Mouse (Mus musculus) midbrain, embryonic 16.5 days (tissue): ENCODE measurements around the gene St7. TPM values are rescaled to one million over a fixed set of nuclear protein-coding genes. Genes with fewer than 3 reads are reported as not detected.

ENCODE experiments used
- ATAC-seq: fragments of 200-750 bp; cut with Nextera tagmentation; 2 replicates; pipeline ENCODE4 v1.8.0; 2017; ENCODE audit warnings: moderate TSS enrichment
- H3K27ac ChIP-seq: fragments of 300-500 bp; sonication (generic); 2 replicates; pipeline ENCODE4 v1.5.1; 2014; ENCODE audit warnings: mild to moderate bottlenecking, low read length, mixed read lengths
- H3K27me3 ChIP-seq: fragments of 300-500 bp; sonication (generic); 2 replicates; pipeline ENCODE4 v1.6.1; 2014; ENCODE audit warnings: low read depth, low read length, mixed read lengths; ENCODE audit not compliant: control insufficient read depth, insufficient read depth
- H3K36me3 ChIP-seq: fragments of 300-500 bp; sonication (generic); 2 replicates; pipeline ENCODE4 v1.6.1; 2014; ENCODE audit warnings: mild to moderate bottlenecking, low read length, moderate library complexity, mixed read lengths; ENCODE audit not compliant: control insufficient read depth, insufficient read depth
- H3K4me1 ChIP-seq: fragments of 300-500 bp; sonication (generic); 2 replicates; pipeline ENCODE4 v1.6.1; 2014; ENCODE audit warnings: mild to moderate bottlenecking, low read length, mixed read lengths; ENCODE audit not compliant: control insufficient read depth, insufficient read depth
- H3K4me2 ChIP-seq: fragments of 300-500 bp; sonication (generic); 2 replicates; pipeline ENCODE4 v1.6.1; 2014; ENCODE audit warnings: mild to moderate bottlenecking, low read length, mixed read lengths
- H3K4me3 ChIP-seq: fragments of 300-500 bp; sonication (generic); 2 replicates; pipeline ENCODE4 v1.5.1; 2014; ENCODE audit warnings: low read depth, mild to moderate bottlenecking, low read length, moderate library complexity, mixed read lengths
- H3K9ac ChIP-seq: fragments of 300-500 bp; sonication (generic); 2 replicates; pipeline ENCODE4 v1.6.1; 2014; ENCODE audit warnings: low read depth, low read length, mixed read lengths
- H3K9me3 ChIP-seq: fragments of 300-500 bp; sonication (generic); replicated peaks from 2 replicates; pipeline ENCODE4 v1.6.1; 2014; ENCODE audit warnings: mild to moderate bottlenecking, low read length, mixed read lengths; ENCODE audit not compliant: control insufficient read depth, poor library complexity, severe bottlenecking
- WGBS: fragments of 180-500 bp; shearing (Covaris S2); extraction: QIAGEN DNeasy Blood & Tissue Kit; methylation state at CpG from one replicate; pipeline ENCODE4 v1.1.7; 2014; 5-methylcytosine and 5-hydroxymethylcytosine counted together
- polyA plus RNA-seq: library from polyadenylated mRNA; unstranded; fragments of >200 nt; fragmentation: Nextera tagmentation; extraction: Ambion mirVana; gene quantifications from 2 replicates; pipeline ENCODE4 v1.2.1, GENCODE M21; 2015

The St7 gene
- polyA plus RNA-seq, 1 experiment from 2014 or later: 51.5 TPM

- H3K27me3 ChIP-seq: no peaks in the 10 kb centered on the region
- no peak overlapping the region for H3K4me2 ChIP-seq
- H3K36me3 ChIP-seq: no peaks in the 10 kb centered on the region
- 92% methylated on average over 3 of the region's 3 CpGs for WGBS
- no peaks in the 10 kb centered on the region for H3K9me3 ChIP-seq
- no peak overlapping the region for H3K27ac ChIP-seq
- ATAC-seq: no peak
- H3K9ac ChIP-seq: no peak overlapping the region
- H3K4me1 ChIP-seq: no peaks in the 10 kb centered on the region
- no peak overlapping the region for H3K4me3 ChIP-seq
Measured at GRCm38 (mm10) chr6:17727241-17727640, 34.5 kb downstream of the St7 start.

- 83% methylated on average over 9 of the region's 9 CpGs for WGBS
- ATAC-seq: no peak
- Histone ChIP-seq H3K27me3 (no peaks in the 10 kb centered on the region), H3K9ac (no peak overlapping the region), H3K27ac (no peak overlapping the region), H3K4me3 (no peak overlapping the region), H3K36me3 (no peaks in the 10 kb centered on the region), H3K9me3 (no peaks in the 10 kb centered on the region), H3K4me2 (no peak overlapping the region), H3K4me1 (no peaks in the 10 kb centered on the region)
Measured at GRCm38 (mm10) chr6:17727891-17728790, 35.4 kb downstream of the St7 start.

- Histone ChIP-seq H3K27me3 (no peaks in the 10 kb centered on the region), H3K4me1 (no peaks in the 10 kb centered on the region), H3K36me3 (no peaks in the 10 kb centered on the region), H3K4me2 (no peak overlapping the region), H3K27ac (no peak overlapping the region), H3K4me3 (no peak overlapping the region), H3K9ac (no peak overlapping the region), H3K9me3 (no peaks in the 10 kb centered on the region)
- no peak for ATAC-seq
- 88% methylated on average over 6 of the region's 6 CpGs for WGBS
Measured at GRCm38 (mm10) chr6:17730122-17730521, 37.4 kb downstream of the St7 start.

- H3K27me3 ChIP-seq: no peaks in the 10 kb centered on the region
- no peaks in the 10 kb centered on the region for H3K36me3 ChIP-seq
- H3K27ac ChIP-seq: no peak overlapping the region
- H3K4me1 ChIP-seq: no peaks in the 10 kb centered on the region
- ATAC-seq: no peak
- no peak overlapping the region for H3K4me3 ChIP-seq
- no peak overlapping the region for H3K4me2 ChIP-seq
- H3K9ac ChIP-seq: no peak overlapping the region
- H3K9me3 ChIP-seq: no peaks in the 10 kb centered on the region
- whole genome bisulfite sequencing: 80% methylated on average over 5 of the region's 5 CpGs
Measured at GRCm38 (mm10) chr6:17731694-17732093, 39.0 kb downstream of the St7 start.

DNA sequence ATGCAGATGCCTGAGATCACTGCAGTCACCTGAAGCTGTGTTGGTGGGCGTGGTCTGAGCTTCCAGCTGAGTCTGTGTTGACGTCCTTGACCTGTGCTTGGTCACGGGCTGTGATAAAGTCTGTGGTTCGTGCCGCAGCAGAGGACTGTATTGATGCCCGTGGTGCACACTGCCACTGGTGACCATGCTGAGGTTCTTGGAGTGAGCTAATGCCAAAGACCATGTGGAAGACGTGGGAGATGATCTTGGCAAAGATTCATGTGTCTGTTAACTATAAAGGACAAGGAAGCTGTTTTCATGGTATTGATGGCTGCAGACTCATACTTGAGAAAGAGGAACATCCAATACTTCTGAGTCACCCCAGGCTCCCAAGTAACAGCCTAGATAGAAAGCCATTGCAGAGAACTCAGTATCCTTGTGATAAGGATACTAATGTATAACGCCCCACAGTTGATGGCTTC lies 41.2 kb downstream of the St7 start:
- Histone ChIP-seq H3K27me3 (no peaks in the 10 kb centered on the region), H3K4me3 (no peak overlapping the region), H3K9me3 (no peaks in the 10 kb centered on the region), H3K4me2 (no peak overlapping the region), H3K4me1 (no peaks in the 10 kb centered on the region), H3K36me3 (no peaks in the 10 kb centered on the region), H3K9ac (no peak overlapping the region), H3K27ac (no peak overlapping the region)
- no peak for ATAC-seq
- WGBS: 90% methylated on average over 8 of the region's 8 CpGs

GRCm38 (mm10) chr6:17737262-17737948 lies 44.7 kb downstream of the St7 start:
- WGBS: 98% methylated on average over 8 of the region's 8 CpGs
- H3K9ac ChIP-seq: no peak overlapping the region
- ATAC-seq: no peak

DNA sequence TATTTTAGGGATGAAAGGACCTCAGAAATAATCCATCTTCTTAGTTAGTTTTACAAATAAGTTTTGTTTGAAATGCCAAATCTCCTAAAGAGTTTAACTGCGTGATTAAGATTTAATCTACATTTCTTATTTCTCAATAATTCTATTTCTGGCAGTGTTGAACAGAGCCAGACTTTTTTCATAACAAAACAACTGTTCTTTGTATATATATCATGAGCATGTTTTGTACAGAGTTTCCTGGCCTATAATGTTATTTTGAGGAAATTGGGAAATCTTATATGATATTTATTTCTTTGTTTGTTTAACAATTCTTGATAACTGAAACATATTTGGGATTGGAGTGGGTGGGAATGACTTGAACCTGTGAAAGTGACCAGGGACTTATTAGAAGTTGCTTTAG lies 47.4 kb downstream of the St7 start:
- Histone ChIP-seq H3K27ac (no peak overlapping the region), H3K4me1 (no peaks in the 10 kb centered on the region), H3K4me3 (no peak overlapping the region), H3K27me3 (no peaks in the 10 kb centered on the region), H3K36me3 (no peaks in the 10 kb centered on the region), H3K9me3 (no peaks in the 10 kb centered on the region), H3K4me2 (no peak overlapping the region), H3K9ac (no peak overlapping the region)
- WGBS: 92% methylated on average over 1 of the region's 1 CpGs
- ATAC-seq: no peak

More at GRCm38 (mm10) chr6:17737262-17737948, 44.7 kb downstream of the St7 start:
- no peak overlapping the region for H3K4me3 ChIP-seq
- H3K4me2 ChIP-seq: no peak overlapping the region
- no peaks in the 10 kb centered on the region for H3K27me3 ChIP-seq
- H3K4me1 ChIP-seq: no peaks in the 10 kb centered on the region
- no peak overlapping the region for H3K27ac ChIP-seq
- H3K36me3 ChIP-seq: no peaks in the 10 kb centered on the region
- no peaks in the 10 kb centered on the region for H3K9me3 ChIP-seq

- no peaks in the 10 kb centered on the region for H3K9me3 ChIP-seq
- WGBS: 91% methylated on average over 6 of the region's 6 CpGs
- H3K27ac ChIP-seq: no peak overlapping the region
- no peak for ATAC-seq
- H3K27me3 ChIP-seq: no peaks in the 10 kb centered on the region
- H3K4me2 ChIP-seq: no peak overlapping the region
- H3K9ac ChIP-seq: no peak overlapping the region
- H3K36me3 ChIP-seq: no peaks in the 10 kb centered on the region
- H3K4me1 ChIP-seq: no peaks in the 10 kb centered on the region
- H3K4me3 ChIP-seq: no peak overlapping the region
Measured at GRCm38 (mm10) chr6:17741639-17742038, 48.9 kb downstream of the St7 start.

- Histone ChIP-seq H3K27ac (no peak overlapping the region), H3K4me3 (no peak overlapping the region), H3K4me2 (no peak overlapping the region), H3K36me3 (no peaks in the 10 kb centered on the region), H3K4me1 (no peaks in the 10 kb centered on the region), H3K9me3 (no peaks in the 10 kb centered on the region), H3K9ac (no peak overlapping the region), H3K27me3 (no peaks in the 10 kb centered on the region)
- WGBS: 96% methylated on average over 4 of the region's 4 CpGs
- no peak for ATAC-seq
Measured at GRCm38 (mm10) chr6:17742209-17742608, 49.5 kb downstream of the St7 start.
